Mouse (Mus musculus): ENCODE results near the gene Gjd2. TPM values are rescaled to one million over a fixed set of nuclear protein-coding genes. Genes with fewer than 3 reads are reported as not detected.

Gjd2 gene
- polyA plus RNA-seq, 1 experiment: 0.04 TPM

- no peak overlapping the region for H3K27ac ChIP-seq (ENCODE audit: control insufficient read depth, insufficient read depth, low read length)
- no peaks in the 10 kb centered on the region for H3K27me3 ChIP-seq (ENCODE audit: control insufficient read depth, insufficient read depth, low read length)
- H3K36me3 ChIP-seq (ENCODE audit: control insufficient read depth, insufficient read depth, low read length): no peaks in the 10 kb centered on the region
- no peak for DNase-seq
- no peaks in the 10 kb centered on the region for H3K4me1 ChIP-seq (replicated peaks; ENCODE audit: control insufficient read depth, insufficient read depth, low read length)
- TF ChIP-seq POLR2A (IDR thresholded peaks at IDR 0.05; ENCODE audit: control insufficient read depth, extremely low read depth, insufficient read depth, low read length, poor library complexity): no peak
- TF ChIP-seq CTCF (IDR thresholded peaks at IDR 0.05; ENCODE audit: borderline replicate concordance, control insufficient read depth, extremely low read depth, insufficient read depth, low read length, poor library complexity): no peak
- 94% methylated on average over 5 of the region's 5 CpGs for WGBS
- no peak overlapping the region for H3K4me3 ChIP-seq (ENCODE audit: control insufficient read depth, insufficient read depth, low read length)
These were observed 32.8 kb upstream of the Gjd2 start for GRCm38 (mm10) chr2:114046151-114046664.

- Histone ChIP-seq H3K36me3 (ENCODE audit: control insufficient read depth, insufficient read depth, low read length) (no peaks in the 10 kb centered on the region), H3K27ac (ENCODE audit: control insufficient read depth, insufficient read depth, low read length) (no peak overlapping the region), H3K4me3 (ENCODE audit: control insufficient read depth, insufficient read depth, low read length) (no peak overlapping the region), H3K4me1 (replicated peaks; ENCODE audit: control insufficient read depth, insufficient read depth, low read length) (no peaks in the 10 kb centered on the region), H3K27me3 (ENCODE audit: control insufficient read depth, insufficient read depth, low read length) (no peaks in the 10 kb centered on the region)
- TF ChIP-seq POLR2A (IDR thresholded peaks at IDR 0.05; ENCODE audit: control insufficient read depth, extremely low read depth, insufficient read depth, low read length, poor library complexity): no peak
- TF ChIP-seq CTCF (IDR thresholded peaks at IDR 0.05; ENCODE audit: borderline replicate concordance, control insufficient read depth, extremely low read depth, insufficient read depth, low read length, poor library complexity): no peak
- no peak for DNase-seq
- WGBS: 86% methylated on average over 2 of the region's 2 CpGs
These were observed 24.5 kb upstream of the Gjd2 start for GRCm38 (mm10) chr2:114037926-114038325.

- no peak for DNase-seq
- TF ChIP-seq POLR2A (IDR thresholded peaks at IDR 0.05; ENCODE audit: control insufficient read depth, extremely low read depth, insufficient read depth, low read length, poor library complexity): no peak
- no peak overlapping the region for H3K4me3 ChIP-seq (ENCODE audit: control insufficient read depth, insufficient read depth, low read length)
These were observed 18.8 kb upstream of the Gjd2 start for GRCm38 (mm10) chr2:114032259-114032658.

GRCm38 (mm10) chr2:114023383-114023782 is 10.0 kb upstream of the Gjd2 start:
- H3K36me3 ChIP-seq (ENCODE audit: control insufficient read depth, insufficient read depth, low read length): no peaks in the 10 kb centered on the region
- no peak for DNase-seq
- H3K27ac ChIP-seq (ENCODE audit: control insufficient read depth, insufficient read depth, low read length): no peak overlapping the region
- 91% methylated on average over 6 of the region's 6 CpGs for WGBS
- TF ChIP-seq POLR2A (IDR thresholded peaks at IDR 0.05; ENCODE audit: control insufficient read depth, extremely low read depth, insufficient read depth, low read length, poor library complexity): no peak
- TF ChIP-seq CTCF (IDR thresholded peaks at IDR 0.05; ENCODE audit: borderline replicate concordance, control insufficient read depth, extremely low read depth, insufficient read depth, low read length, poor library complexity): no peak
- no peaks in the 10 kb centered on the region for H3K27me3 ChIP-seq (ENCODE audit: control insufficient read depth, insufficient read depth, low read length)
- no peak overlapping the region for H3K4me3 ChIP-seq (ENCODE audit: control insufficient read depth, insufficient read depth, low read length)
- no peaks in the 10 kb centered on the region for H3K4me1 ChIP-seq (replicated peaks; ENCODE audit: control insufficient read depth, insufficient read depth, low read length)

More at GRCm38 (mm10) chr2:114032259-114032658, 18.8 kb upstream of the Gjd2 start:
- Histone ChIP-seq H3K4me1 (replicated peaks; ENCODE audit: control insufficient read depth, insufficient read depth, low read length) (no peaks in the 10 kb centered on the region), H3K36me3 (ENCODE audit: control insufficient read depth, insufficient read depth, low read length) (no peaks in the 10 kb centered on the region), H3K27ac (ENCODE audit: control insufficient read depth, insufficient read depth, low read length) (no peak overlapping the region), H3K27me3 (ENCODE audit: control insufficient read depth, insufficient read depth, low read length) (no peaks in the 10 kb centered on the region)
- 13% methylated on average over 2 of the region's 2 CpGs for WGBS

GRCm38 (mm10) chr2:114020210-114020563 is 6.8 kb upstream of the Gjd2 start:
- no peak overlapping the region for H3K27ac ChIP-seq (ENCODE audit: control insufficient read depth, insufficient read depth, low read length)
- H3K4me1 ChIP-seq (replicated peaks; ENCODE audit: control insufficient read depth, insufficient read depth, low read length): no peaks in the 10 kb centered on the region
- DNase-seq: no peak
- H3K4me3 ChIP-seq (ENCODE audit: control insufficient read depth, insufficient read depth, low read length): no peak overlapping the region
- H3K27me3 ChIP-seq (ENCODE audit: control insufficient read depth, insufficient read depth, low read length): no peaks in the 10 kb centered on the region
- H3K36me3 ChIP-seq (ENCODE audit: control insufficient read depth, insufficient read depth, low read length): no peaks in the 10 kb centered on the region
- TF ChIP-seq POLR2A (IDR thresholded peaks at IDR 0.05; ENCODE audit: control insufficient read depth, extremely low read depth, insufficient read depth, low read length, poor library complexity) (no peak), CTCF (IDR thresholded peaks at IDR 0.05; ENCODE audit: borderline replicate concordance, control insufficient read depth, extremely low read depth, insufficient read depth, low read length, poor library complexity) (no peak)

- H3K27me3 ChIP-seq (ENCODE audit: control insufficient read depth, insufficient read depth, low read length): no peaks in the 10 kb centered on the region
- no peaks in the 10 kb centered on the region for H3K36me3 ChIP-seq (ENCODE audit: control insufficient read depth, insufficient read depth, low read length)
- WGBS: 91% methylated on average over 11 of the region's 11 CpGs
- no peak overlapping the region for H3K27ac ChIP-seq (ENCODE audit: control insufficient read depth, insufficient read depth, low read length)
- no peak for DNase-seq
- no peaks in the 10 kb centered on the region for H3K4me1 ChIP-seq (replicated peaks; ENCODE audit: control insufficient read depth, insufficient read depth, low read length)
- H3K4me3 ChIP-seq (ENCODE audit: control insufficient read depth, insufficient read depth, low read length): no peak overlapping the region
- TF ChIP-seq CTCF (IDR thresholded peaks at IDR 0.05; ENCODE audit: borderline replicate concordance, control insufficient read depth, extremely low read depth, insufficient read depth, low read length, poor library complexity) (no peak), POLR2A (IDR thresholded peaks at IDR 0.05; ENCODE audit: control insufficient read depth, extremely low read depth, insufficient read depth, low read length, poor library complexity) (no peak)
These were observed 6.2 kb upstream of the Gjd2 start for GRCm38 (mm10) chr2:114019474-114020209.

All from thymus, adult 2 months (tissue).